Mouse (Mus musculus): Measurements from ENCODE around the gene Tubb4b. TPM values are rescaled to one million over a fixed set of nuclear protein-coding genes. Genes with fewer than 3 reads are reported as not detected.
A peak's percentile ranks its signal among the peaks of the same experiment; 100 is the strongest.

Tubb4b gene
- polyA plus RNA-seq, 1 experiment = 647 TPM

GRCm38 (mm10) chr2:25181891-25182397 is 42.6 kb downstream of the Tubb4b start:
- 11% methylated on average over 17 of the region's 17 CpGs for WGBS
- TF ChIP-seq POLR2A (IDR thresholded peaks at IDR 0.05; ENCODE audit: borderline replicate concordance, insufficient read depth, low read length) (no peak), CTCF (IDR thresholded peaks at IDR 0.05; ENCODE audit: borderline replicate concordance, insufficient read depth, low read depth, low read length) (no peak)

GRCm38 (mm10) chr2:25180973-25181890 is 43.3 kb downstream of the Tubb4b start:
- H3K4me3 ChIP-seq (replicated peaks; ENCODE audit: insufficient read depth, low read depth, low read length) = peak overlapping the region; percentile 44
- under 1% methylated on average over 100 of the region's 100 CpGs for WGBS
- no peak for TF ChIP-seq POLR2A (IDR thresholded peaks at IDR 0.05; ENCODE audit: borderline replicate concordance, insufficient read depth, low read length)
- no peak for TF ChIP-seq CTCF (IDR thresholded peaks at IDR 0.05; ENCODE audit: borderline replicate concordance, insufficient read depth, low read depth, low read length)
- peak; percentile 40 to 47 for DNase-seq
- peaks cover 2% of the 10 kb centered on the region for H3K4me1 ChIP-seq (ENCODE audit: control insufficient read depth, insufficient read depth, low read length)
- H3K27me3 ChIP-seq (ENCODE audit: control insufficient read depth, insufficient read depth, low read length) = no peaks in the 10 kb centered on the region; the same call in 1 of the 2 replicates
- H3K27ac ChIP-seq (ENCODE audit: insufficient read depth, low read length) = no peak overlapping the region

More at GRCm38 (mm10) chr2:25181891-25182397, 42.6 kb downstream of the Tubb4b start:
- no peak for DNase-seq
- Histone ChIP-seq H3K27ac (ENCODE audit: insufficient read depth, low read length) (no peak overlapping the region), H3K4me1 (ENCODE audit: control insufficient read depth, insufficient read depth, low read length) (peaks cover 2% of the 10 kb centered on the region), H3K4me3 (replicated peaks; ENCODE audit: insufficient read depth, low read depth, low read length) (no peak overlapping the region), H3K27me3 (ENCODE audit: control insufficient read depth, insufficient read depth, low read length) (no peaks in the 10 kb centered on the region; the same call in 1 of the 2 replicates)

GRCm38 (mm10) chr2:25180478-25180903 is 44.0 kb downstream of the Tubb4b start, which contains the start of gene Nrarp:
Gene Nrarp (plus strand): TSS chr2:25180758.
- Histone ChIP-seq H3K27me3 (ENCODE audit: control insufficient read depth, insufficient read depth, low read length) (no peaks in the 10 kb centered on the region; the same call in 1 of the 2 replicates), H3K4me1 (ENCODE audit: control insufficient read depth, insufficient read depth, low read length) (peaks cover 2% of the 10 kb centered on the region), H3K4me3 (replicated peaks; ENCODE audit: insufficient read depth, low read depth, low read length) (peak within 1 kb of the TSS; percentile 62), H3K27ac (ENCODE audit: insufficient read depth, low read length) (no peak within 1 kb of the TSS)
- TF ChIP-seq CTCF (IDR thresholded peaks at IDR 0.05; ENCODE audit: borderline replicate concordance, insufficient read depth, low read depth, low read length) (peak; percentile 34; the same call in 1 of the 2 replicates), POLR2A (IDR thresholded peaks at IDR 0.05; ENCODE audit: borderline replicate concordance, insufficient read depth, low read length) (peak; percentile 17; the same call in 1 of the 2 replicates)
- WGBS = 1% methylated on average over 35 of the region's 35 CpGs
- DNase-seq = peak; percentile 85 to 89

DNA sequence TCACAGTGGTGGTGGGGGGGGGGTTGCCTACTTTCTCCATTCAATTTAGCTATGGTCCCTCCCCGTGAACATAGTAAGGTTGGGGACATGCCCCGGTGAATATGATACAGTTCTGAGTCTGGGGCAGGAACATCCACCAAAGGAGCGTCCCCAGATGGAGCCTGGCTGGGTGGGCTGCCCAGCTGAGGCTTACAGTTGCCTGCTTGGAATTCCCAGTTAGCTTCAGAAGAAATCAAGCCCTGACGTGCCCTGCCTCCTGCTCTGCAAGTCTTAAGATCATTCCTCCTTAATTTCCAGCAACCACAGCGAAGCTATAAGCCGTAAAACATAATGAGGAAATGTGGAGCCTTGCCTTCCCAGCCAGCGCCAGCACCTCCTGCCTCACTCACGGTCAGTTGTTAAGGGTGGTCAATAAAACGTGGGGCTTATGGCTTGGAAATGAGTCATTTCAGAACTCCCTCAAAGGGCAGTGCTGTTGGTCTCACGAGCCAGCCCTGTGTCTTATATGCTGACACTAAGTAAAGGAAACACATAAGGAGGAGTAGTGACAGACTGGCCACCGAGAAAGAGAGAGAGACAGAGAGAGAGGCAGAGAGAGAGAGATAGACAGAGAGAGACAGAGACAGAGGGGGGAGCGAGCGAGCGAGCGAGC is 44.8 kb downstream of the Tubb4b start:
- Histone ChIP-seq H3K4me3 (replicated peaks; ENCODE audit: insufficient read depth, low read depth, low read length) (no peak overlapping the region), H3K4me1 (ENCODE audit: control insufficient read depth, insufficient read depth, low read length) (peaks cover 2% of the 10 kb centered on the region), H3K27me3 (ENCODE audit: control insufficient read depth, insufficient read depth, low read length) (no peaks in the 10 kb centered on the region; the same call in 1 of the 2 replicates), H3K27ac (ENCODE audit: insufficient read depth, low read length) (no peak overlapping the region)
- TF ChIP-seq POLR2A (IDR thresholded peaks at IDR 0.05; ENCODE audit: borderline replicate concordance, insufficient read depth, low read length) (no peak), CTCF (IDR thresholded peaks at IDR 0.05; ENCODE audit: borderline replicate concordance, insufficient read depth, low read depth, low read length) (no peak)
- DNase-seq = no peak
- 43% methylated on average over 15 of the region's 15 CpGs for WGBS

GRCm38 (mm10) chr2:25178285-25178972 is 46.1 kb downstream of the Tubb4b start:
- no peak for TF ChIP-seq CTCF (IDR thresholded peaks at IDR 0.05; ENCODE audit: borderline replicate concordance, insufficient read depth, low read depth, low read length)
- TF ChIP-seq POLR2A (IDR thresholded peaks at IDR 0.05; ENCODE audit: borderline replicate concordance, insufficient read depth, low read length) = no peak
- 34% methylated on average over 10 of the region's 10 CpGs for WGBS
- DNase-seq = no peak
- H3K4me3 ChIP-seq (replicated peaks; ENCODE audit: insufficient read depth, low read depth, low read length) = no peak overlapping the region
- no peaks in the 10 kb centered on the region; the same call in 1 of the 2 replicates for H3K27me3 ChIP-seq (ENCODE audit: control insufficient read depth, insufficient read depth, low read length)
- H3K27ac ChIP-seq (ENCODE audit: insufficient read depth, low read length) = peak overlapping the region; percentile 41; the same call in 1 of the 2 replicates
- peaks cover 2% of the 10 kb centered on the region for H3K4me1 ChIP-seq (ENCODE audit: control insufficient read depth, insufficient read depth, low read length)

- no peaks in the 10 kb centered on the region; the same call in 1 of the 2 replicates for H3K27me3 ChIP-seq (ENCODE audit: control insufficient read depth, insufficient read depth, low read length)
- no peak for TF ChIP-seq CTCF (IDR thresholded peaks at IDR 0.05; ENCODE audit: borderline replicate concordance, insufficient read depth, low read depth, low read length)
- 20% methylated on average over 6 of the region's 6 CpGs for WGBS
- H3K4me1 ChIP-seq (ENCODE audit: control insufficient read depth, insufficient read depth, low read length) = peaks cover 2% of the 10 kb centered on the region
- no peak overlapping the region for H3K27ac ChIP-seq (ENCODE audit: insufficient read depth, low read length)
- DNase-seq = no peak
- H3K4me3 ChIP-seq (replicated peaks; ENCODE audit: insufficient read depth, low read depth, low read length) = no peak overlapping the region
Observed at GRCm38 (mm10) chr2:25177685-25178084, 46.8 kb downstream of the Tubb4b start.

DNA sequence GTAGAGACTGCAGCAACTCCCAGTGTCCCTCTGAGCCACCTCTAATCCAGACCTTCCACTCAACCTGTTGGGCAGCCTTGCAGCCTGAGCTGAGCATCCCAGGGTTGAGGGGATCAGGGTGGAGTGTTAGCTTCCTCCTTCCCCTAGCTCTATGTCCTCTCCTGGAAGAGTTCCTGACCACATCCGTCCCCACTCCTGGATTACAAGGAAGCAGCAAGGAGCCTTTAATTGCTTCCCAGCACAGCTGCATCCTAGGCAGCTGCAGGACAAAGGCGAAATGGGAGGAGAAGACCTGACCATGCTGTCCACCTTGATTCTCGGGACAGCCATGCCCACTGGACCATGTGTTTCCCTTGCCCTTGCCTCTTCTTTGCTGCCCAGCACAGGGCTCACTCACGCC is 47.4 kb downstream of the Tubb4b start:
- no peak overlapping the region for H3K4me3 ChIP-seq (replicated peaks; ENCODE audit: insufficient read depth, low read depth, low read length)
- no peak overlapping the region for H3K27ac ChIP-seq (ENCODE audit: insufficient read depth, low read length)
- WGBS = 57% methylated on average over 4 of the region's 4 CpGs
- TF ChIP-seq CTCF (IDR thresholded peaks at IDR 0.05; ENCODE audit: borderline replicate concordance, insufficient read depth, low read depth, low read length) = no peak
- TF ChIP-seq POLR2A (IDR thresholded peaks at IDR 0.05; ENCODE audit: borderline replicate concordance, insufficient read depth, low read length) = no peak
- peaks cover 2% of the 10 kb centered on the region for H3K4me1 ChIP-seq (ENCODE audit: control insufficient read depth, insufficient read depth, low read length)
- no peak for DNase-seq
- H3K27me3 ChIP-seq (ENCODE audit: control insufficient read depth, insufficient read depth, low read length) = no peaks in the 10 kb centered on the region; the same call in 1 of the 2 replicates

All from cerebellum, adult 2 months (tissue).